Mouse (Mus musculus): ENCODE measurements around the gene Kdm2b. TPM values are rescaled to one million over a fixed set of nuclear protein-coding genes. Genes with fewer than 3 reads are reported as not detected.

Gene Kdm2b
- polyA plus RNA-seq (2015; fragmentation: Nextera tagmentation; extraction: Ambion mirVana) = 26.8 and 27.3 TPM in 2 replicates

DNA sequence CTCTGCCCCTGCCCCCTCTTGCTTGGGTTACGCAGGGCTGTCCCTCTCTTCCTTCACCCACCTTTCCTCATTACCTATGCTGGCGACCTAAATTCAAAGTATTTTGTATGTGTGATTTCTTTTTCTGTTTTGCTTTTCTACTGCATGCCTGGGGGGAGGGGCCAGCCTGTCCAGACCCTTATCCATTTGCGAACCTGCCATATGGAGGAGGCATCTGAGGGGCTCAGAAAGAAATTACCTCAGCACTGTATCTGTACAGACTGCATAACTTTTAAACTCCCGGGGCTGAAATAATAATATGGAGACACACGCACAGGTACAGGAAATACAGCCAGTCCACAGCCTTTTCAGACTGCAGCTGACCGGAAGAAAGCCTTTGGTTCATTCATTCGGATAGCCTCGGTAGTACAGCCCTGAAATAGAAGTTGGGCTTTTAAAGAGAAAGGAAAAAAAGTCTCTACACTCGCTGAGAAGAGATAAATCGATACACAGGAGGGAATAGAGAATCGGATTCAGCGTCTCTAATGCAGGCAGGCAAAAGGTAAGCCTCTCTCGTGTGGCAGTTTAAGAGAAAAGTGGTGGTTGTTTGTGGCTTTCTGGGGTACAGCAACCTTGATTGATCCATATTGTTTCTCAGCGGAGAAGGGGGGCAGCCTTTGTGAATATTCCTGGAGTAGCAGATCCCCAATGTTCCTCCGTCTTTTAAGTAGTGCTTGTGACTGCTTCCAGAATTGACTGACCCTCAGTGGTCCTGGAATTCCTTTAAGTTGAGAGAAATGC is at the start of gene Kdm2b:
Gene Kdm2b (minus strand): TSS at position 273 of the 780 bp plus-strand sequence.
- peak within 1 kb of the TSS; percentile 87 for H3K9ac ChIP-seq (ENCODE audit: low read length)
- WGBS = 6% methylated on average over 15 of the region's 15 CpGs
- peak within 1 kb of the TSS; percentile 72 for H3K4me3 ChIP-seq (ENCODE audit: low read length)
- H3K27me3 ChIP-seq (ENCODE audit: control insufficient read depth, insufficient read depth, low read length) = no peaks in the 10 kb centered on the region
- H3K36me3 ChIP-seq (ENCODE audit: control insufficient read depth, insufficient read depth) = no peaks in the 10 kb centered on the region
- peak within 1 kb of the TSS; percentile 89 for H3K27ac ChIP-seq (ENCODE audit: low read length)
- no peaks in the 10 kb centered on the region for H3K9me3 ChIP-seq (replicated peaks; ENCODE audit: control insufficient read depth, low read length)
- ATAC-seq (replicated peaks; ENCODE audit: extremely low read depth, insufficient read depth, low FRiP score) = 0 out of 2 replicates have a peak, but pooled peaks have one; percentile 7
- H3K4me2 ChIP-seq (ENCODE audit: low read depth, low read length) = peak within 1 kb of the TSS; percentile 96
- peaks cover 34% of the 10 kb centered on the region for H3K4me1 ChIP-seq (ENCODE audit: control insufficient read depth, insufficient read depth, low read length)

DNA sequence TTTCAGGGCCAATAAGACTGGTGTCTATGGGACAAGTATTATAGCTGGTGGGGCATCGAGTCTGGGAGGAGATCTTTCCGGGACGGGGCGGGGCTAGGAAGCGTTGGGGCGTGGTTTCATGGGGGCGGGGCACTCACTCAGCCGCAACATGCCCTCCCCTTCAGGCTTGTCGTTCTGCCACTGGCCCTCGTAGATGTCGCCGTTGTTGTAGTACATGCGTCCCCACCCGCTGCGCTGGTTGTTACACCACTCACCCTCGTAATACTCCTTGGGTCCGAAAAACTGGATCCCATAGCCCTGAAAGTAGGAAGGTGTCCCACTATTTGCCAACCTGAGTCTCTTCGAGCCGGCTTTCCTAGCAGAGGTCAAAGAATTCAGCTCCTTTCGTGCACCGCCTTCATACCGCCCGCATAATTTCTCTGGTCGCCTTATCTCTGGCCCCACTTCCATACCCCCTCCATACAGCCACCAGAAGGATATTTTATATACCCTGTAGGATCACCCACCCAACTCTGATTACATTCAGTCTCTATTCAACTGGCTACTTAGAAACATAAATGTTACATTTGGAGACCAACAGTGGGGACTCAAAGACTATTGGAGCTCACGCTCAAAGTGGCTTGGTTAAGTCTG is 49.6 kb upstream of the Kdm2b start:
- H3K4me2 ChIP-seq (ENCODE audit: low read depth, low read length) = peak overlapping the region; percentile 71
- H3K9me3 ChIP-seq (replicated peaks; ENCODE audit: control insufficient read depth, low read length) = no peaks in the 10 kb centered on the region
- peaks cover 4% of the 10 kb centered on the region for H3K4me1 ChIP-seq (ENCODE audit: control insufficient read depth, insufficient read depth, low read length)
- peak overlapping the region; percentile 39 for H3K27ac ChIP-seq (ENCODE audit: low read length)
- peak overlapping the region; percentile 52 for H3K9ac ChIP-seq (ENCODE audit: low read length)
- peak overlapping the region; percentile 49 for H3K4me3 ChIP-seq (ENCODE audit: low read length)
- peak; percentile 53 for ATAC-seq (replicated peaks; ENCODE audit: extremely low read depth, insufficient read depth, low FRiP score)
- H3K27me3 ChIP-seq (ENCODE audit: control insufficient read depth, insufficient read depth, low read length) = no peaks in the 10 kb centered on the region
- no peaks in the 10 kb centered on the region for H3K36me3 ChIP-seq (ENCODE audit: control insufficient read depth, insufficient read depth)
- 2% methylated on average over 25 of the region's 25 CpGs for WGBS

DNA sequence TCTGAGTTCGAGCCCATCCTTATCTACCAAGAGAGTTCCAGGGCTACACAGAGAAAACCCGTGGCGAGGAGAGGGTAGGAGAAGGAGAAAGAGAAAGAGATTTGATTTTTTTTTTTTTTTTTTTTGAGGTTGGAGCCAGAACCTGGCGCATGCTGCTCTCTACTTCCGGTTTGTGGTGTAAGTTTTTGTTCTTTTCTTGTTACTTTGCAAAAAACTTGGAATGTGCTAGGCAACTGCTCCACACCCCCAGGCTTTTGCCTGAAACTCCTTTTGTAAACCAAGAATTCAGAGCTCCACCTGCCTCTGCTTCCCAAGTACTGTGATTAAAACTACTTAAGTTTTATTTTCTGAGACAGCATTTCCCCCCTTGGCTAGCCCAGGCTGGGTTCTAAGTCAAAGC is 48.5 kb upstream of the Kdm2b start:
- H3K4me2 ChIP-seq (ENCODE audit: low read depth, low read length) = no peak overlapping the region
- WGBS = 74% methylated on average over 5 of the region's 5 CpGs
- no peak overlapping the region for H3K9ac ChIP-seq (ENCODE audit: low read length)
- H3K36me3 ChIP-seq (ENCODE audit: control insufficient read depth, insufficient read depth) = no peaks in the 10 kb centered on the region
- no peak overlapping the region for H3K27ac ChIP-seq (ENCODE audit: low read length)
- no peaks in the 10 kb centered on the region for H3K9me3 ChIP-seq (replicated peaks; ENCODE audit: control insufficient read depth, low read length)
- H3K4me1 ChIP-seq (ENCODE audit: control insufficient read depth, insufficient read depth, low read length) = peaks cover 4% of the 10 kb centered on the region
- H3K27me3 ChIP-seq (ENCODE audit: control insufficient read depth, insufficient read depth, low read length) = no peaks in the 10 kb centered on the region
- no peak for ATAC-seq (replicated peaks; ENCODE audit: extremely low read depth, insufficient read depth, low FRiP score)
- no peak overlapping the region for H3K4me3 ChIP-seq (ENCODE audit: low read length)

DNA sequence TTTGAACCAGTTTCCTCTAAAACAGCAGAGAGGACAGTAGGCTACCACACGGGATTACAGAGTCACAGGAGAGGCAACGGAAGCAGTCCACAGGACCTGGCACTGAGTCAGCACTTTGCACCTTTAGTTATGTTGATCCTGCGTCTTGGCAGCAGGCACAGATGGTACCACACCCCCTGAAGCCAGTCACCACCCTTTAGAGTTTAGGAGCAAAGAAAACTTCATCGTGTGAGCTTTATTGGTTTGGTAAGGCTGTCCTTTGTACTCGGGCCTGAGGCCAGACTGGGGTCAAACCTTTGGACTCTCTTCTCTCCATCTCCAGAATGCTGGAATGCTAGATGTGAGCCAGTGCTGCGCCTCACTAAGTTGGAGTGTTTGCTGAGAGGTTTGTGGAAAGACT is 45.9 kb upstream of the Kdm2b start:
- 23% methylated on average over 6 of the region's 6 CpGs for WGBS
- peaks cover 4% of the 10 kb centered on the region for H3K4me1 ChIP-seq (ENCODE audit: control insufficient read depth, insufficient read depth, low read length)
- H3K4me3 ChIP-seq (ENCODE audit: low read length) = no peak overlapping the region
- H3K9ac ChIP-seq (ENCODE audit: low read length) = no peak overlapping the region
- H3K36me3 ChIP-seq (ENCODE audit: control insufficient read depth, insufficient read depth) = peaks cover 13% of the 10 kb centered on the region; the same call in 1 of the 2 replicates
- ATAC-seq (replicated peaks; ENCODE audit: extremely low read depth, insufficient read depth, low FRiP score) = no peak
- H3K27ac ChIP-seq (ENCODE audit: low read length) = no peak overlapping the region
- H3K9me3 ChIP-seq (replicated peaks; ENCODE audit: control insufficient read depth, low read length) = no peaks in the 10 kb centered on the region
- no peak overlapping the region for H3K4me2 ChIP-seq (ENCODE audit: low read depth, low read length)
- no peaks in the 10 kb centered on the region for H3K27me3 ChIP-seq (ENCODE audit: control insufficient read depth, insufficient read depth, low read length)

DNA sequence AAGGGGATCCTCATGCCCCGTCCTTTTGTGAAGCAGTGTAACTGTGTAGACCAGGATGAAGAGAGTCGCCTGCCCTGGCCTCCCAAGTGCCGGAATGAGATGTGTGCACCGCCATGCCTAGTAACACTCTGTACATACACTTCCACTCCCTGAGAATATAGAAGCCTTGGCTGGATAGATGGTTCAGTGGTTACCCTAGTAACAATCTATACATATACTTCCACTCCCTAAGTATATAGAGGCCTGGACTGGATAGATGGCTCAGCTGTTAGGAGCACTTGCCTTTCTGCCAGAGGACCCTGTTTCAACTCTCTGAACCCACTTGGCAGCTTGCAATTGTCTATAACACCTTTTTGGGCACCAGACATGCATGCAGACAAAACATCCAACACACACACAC is 45.5 kb upstream of the Kdm2b start:
- no peak overlapping the region for H3K27ac ChIP-seq (ENCODE audit: low read length)
- H3K36me3 ChIP-seq (ENCODE audit: control insufficient read depth, insufficient read depth) = peaks cover 13% of the 10 kb centered on the region; the same call in 1 of the 2 replicates
- no peak overlapping the region for H3K9ac ChIP-seq (ENCODE audit: low read length)
- no peak overlapping the region for H3K4me3 ChIP-seq (ENCODE audit: low read length)
- 79% methylated on average over 4 of the region's 4 CpGs for WGBS
- no peak overlapping the region for H3K4me2 ChIP-seq (ENCODE audit: low read depth, low read length)
- no peaks in the 10 kb centered on the region for H3K27me3 ChIP-seq (ENCODE audit: control insufficient read depth, insufficient read depth, low read length)
- peaks cover 4% of the 10 kb centered on the region for H3K4me1 ChIP-seq (ENCODE audit: control insufficient read depth, insufficient read depth, low read length)
- no peak for ATAC-seq (replicated peaks; ENCODE audit: extremely low read depth, insufficient read depth, low FRiP score)
- H3K9me3 ChIP-seq (replicated peaks; ENCODE audit: control insufficient read depth, low read length) = no peaks in the 10 kb centered on the region

DNA sequence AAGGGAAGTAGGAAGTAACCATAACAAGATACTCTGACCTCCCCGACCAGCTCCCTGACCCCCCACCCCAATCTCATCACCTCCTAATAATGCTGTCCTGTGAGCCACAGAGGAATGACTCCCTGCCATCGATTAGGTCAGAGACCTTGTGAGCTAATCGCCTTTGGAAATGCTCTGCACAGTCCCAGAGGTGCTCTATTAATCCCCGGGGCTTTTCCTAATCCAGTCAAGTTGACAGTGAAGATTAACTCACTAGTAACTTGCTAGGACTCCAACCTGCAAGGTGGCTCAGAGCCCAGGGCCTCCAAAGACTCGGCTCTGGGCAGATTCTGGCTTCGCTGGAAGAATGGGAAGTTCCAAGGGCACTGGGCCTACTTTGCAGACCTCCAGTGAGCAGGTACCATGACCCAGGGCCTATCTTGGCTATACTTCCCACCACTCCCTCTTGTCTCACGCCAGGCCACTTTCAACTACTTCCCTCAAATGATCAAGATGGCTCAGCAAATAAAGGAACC is 44.1 kb upstream of the Kdm2b start:
- no peak overlapping the region for H3K4me3 ChIP-seq (ENCODE audit: low read length)

DNA sequence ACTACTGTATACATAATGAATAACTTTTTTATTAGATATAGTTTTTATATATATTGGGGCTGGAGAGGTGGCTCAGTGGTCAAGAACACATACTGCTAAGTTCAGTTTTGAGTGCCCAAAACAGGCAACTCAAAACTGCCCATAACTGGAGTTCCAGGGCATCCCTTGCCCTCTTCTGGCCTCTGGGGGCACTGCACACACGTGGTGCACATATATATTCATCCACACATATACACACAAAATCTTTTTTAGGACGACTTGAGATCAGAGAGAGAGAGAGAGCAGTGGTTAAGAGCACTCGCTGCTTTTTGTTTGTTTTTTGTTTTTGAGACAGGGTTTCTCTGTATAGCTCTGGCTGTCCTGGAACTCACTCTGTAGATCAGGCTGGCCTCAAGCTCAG is 41.7 kb upstream of the Kdm2b start:
- Histone ChIP-seq H3K9ac (ENCODE audit: low read length) (no peak overlapping the region), H3K4me3 (ENCODE audit: low read length) (no peak overlapping the region), H3K4me2 (ENCODE audit: low read depth, low read length) (no peak overlapping the region), H3K27ac (ENCODE audit: low read length) (no peak overlapping the region), H3K27me3 (ENCODE audit: control insufficient read depth, insufficient read depth, low read length) (no peaks in the 10 kb centered on the region), H3K4me1 (ENCODE audit: control insufficient read depth, insufficient read depth, low read length) (peaks cover 15% of the 10 kb centered on the region), H3K9me3 (replicated peaks; ENCODE audit: control insufficient read depth, low read length) (no peaks in the 10 kb centered on the region), H3K36me3 (ENCODE audit: control insufficient read depth, insufficient read depth) (peaks cover 21% of the 10 kb centered on the region)
- 89% methylated on average over 3 of the region's 3 CpGs for WGBS
- ATAC-seq (replicated peaks; ENCODE audit: extremely low read depth, insufficient read depth, low FRiP score) = no peak

More for the DNA sequence above, 44.1 kb upstream of the Kdm2b start:
- WGBS = 75% methylated on average over 7 of the region's 7 CpGs
- Histone ChIP-seq H3K36me3 (ENCODE audit: control insufficient read depth, insufficient read depth) (peaks cover 21% of the 10 kb centered on the region), H3K9me3 (replicated peaks; ENCODE audit: control insufficient read depth, low read length) (no peaks in the 10 kb centered on the region), H3K4me2 (ENCODE audit: low read depth, low read length) (no peak overlapping the region), H3K9ac (ENCODE audit: low read length) (no peak overlapping the region), H3K4me1 (ENCODE audit: control insufficient read depth, insufficient read depth, low read length) (peaks cover 4% of the 10 kb centered on the region), H3K27me3 (ENCODE audit: control insufficient read depth, insufficient read depth, low read length) (no peaks in the 10 kb centered on the region), H3K27ac (ENCODE audit: low read length) (no peak overlapping the region)
- ATAC-seq (replicated peaks; ENCODE audit: extremely low read depth, insufficient read depth, low FRiP score) = no peak

DNA sequence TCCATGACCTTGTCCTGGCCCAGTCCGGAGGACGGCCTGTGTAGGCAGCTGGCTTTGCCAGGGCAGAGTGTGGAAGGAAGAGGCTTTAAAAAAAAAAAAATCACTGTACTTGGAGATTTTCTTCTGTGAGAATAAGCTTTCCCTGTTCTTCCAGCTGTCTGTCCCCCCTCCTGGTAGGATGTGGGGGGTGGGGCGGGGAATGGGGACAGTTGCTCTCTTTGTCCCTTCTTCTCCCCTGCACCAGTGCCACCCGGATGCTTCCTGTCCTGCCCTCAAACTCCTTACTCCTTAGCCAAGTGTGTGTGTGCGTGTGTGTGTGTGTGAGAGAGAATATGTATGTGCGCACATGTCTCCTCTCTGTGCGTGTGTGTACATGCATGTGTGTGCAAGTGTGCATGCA is 40.1 kb upstream of the Kdm2b start:
- WGBS = 81% methylated on average over 7 of the region's 7 CpGs
- peaks cover 15% of the 10 kb centered on the region for H3K4me1 ChIP-seq (ENCODE audit: control insufficient read depth, insufficient read depth, low read length)
- ATAC-seq (replicated peaks; ENCODE audit: extremely low read depth, insufficient read depth, low FRiP score) = no peak

DNA sequence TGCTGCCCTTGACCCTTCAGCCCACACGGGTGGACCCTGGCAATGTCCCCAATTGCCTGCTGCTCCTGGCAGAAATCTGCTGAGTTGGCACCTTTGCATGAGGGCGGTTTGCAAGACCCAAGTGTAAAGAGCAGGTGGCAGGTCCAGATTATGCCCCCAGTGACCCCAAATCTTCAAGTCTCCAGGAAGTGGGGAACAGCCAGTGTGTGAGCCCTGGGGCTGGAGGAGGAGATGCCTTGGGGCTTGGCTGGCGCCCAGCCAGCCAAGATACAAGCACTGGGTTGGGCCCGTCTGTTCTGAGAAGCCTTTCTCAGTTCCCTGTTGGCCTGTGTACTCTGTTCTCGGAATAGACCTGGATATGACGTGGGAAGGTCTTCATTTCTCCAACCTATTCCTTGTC is 37.8 kb upstream of the Kdm2b start:
- H3K4me2 ChIP-seq (ENCODE audit: low read depth, low read length) = no peak overlapping the region
- H3K27me3 ChIP-seq (ENCODE audit: control insufficient read depth, insufficient read depth, low read length) = no peaks in the 10 kb centered on the region
- no peak overlapping the region for H3K9ac ChIP-seq (ENCODE audit: low read length)
- 44% methylated on average over 6 of the region's 6 CpGs for WGBS
- H3K27ac ChIP-seq (ENCODE audit: low read length) = 0 out of 2 replicates have a peak overlapping the region, but pooled peaks have one; percentile 11
- peaks cover 21% of the 10 kb centered on the region for H3K4me1 ChIP-seq (ENCODE audit: control insufficient read depth, insufficient read depth, low read length)
- H3K36me3 ChIP-seq (ENCODE audit: control insufficient read depth, insufficient read depth) = peaks cover 21% of the 10 kb centered on the region
- no peaks in the 10 kb centered on the region for H3K9me3 ChIP-seq (replicated peaks; ENCODE audit: control insufficient read depth, low read length)
- H3K4me3 ChIP-seq (ENCODE audit: low read length) = no peak overlapping the region
- no peak for ATAC-seq (replicated peaks; ENCODE audit: extremely low read depth, insufficient read depth, low FRiP score)

More for the DNA sequence above, 40.1 kb upstream of the Kdm2b start:
- no peak overlapping the region for H3K27ac ChIP-seq (ENCODE audit: low read length)
- H3K4me2 ChIP-seq (ENCODE audit: low read depth, low read length) = no peak overlapping the region
- H3K27me3 ChIP-seq (ENCODE audit: control insufficient read depth, insufficient read depth, low read length) = no peaks in the 10 kb centered on the region
- H3K9me3 ChIP-seq (replicated peaks; ENCODE audit: control insufficient read depth, low read length) = no peaks in the 10 kb centered on the region
- no peak overlapping the region for H3K9ac ChIP-seq (ENCODE audit: low read length)
- H3K4me3 ChIP-seq (ENCODE audit: low read length) = no peak overlapping the region
- peaks cover 21% of the 10 kb centered on the region for H3K36me3 ChIP-seq (ENCODE audit: control insufficient read depth, insufficient read depth)

All from heart, embryonic 16.5 days (tissue).